Mouse (Mus musculus): ENCODE data around the gene Rara.

Rara gene

GRCm38 (mm10) chr11:98937914-98938694 is 10.5 kb downstream of the Rara start:
- peak in 1 of 2 experiments; percentile 39 for DNase-seq (ENCODE audit: low spot score in 2 of 2)

DNA sequence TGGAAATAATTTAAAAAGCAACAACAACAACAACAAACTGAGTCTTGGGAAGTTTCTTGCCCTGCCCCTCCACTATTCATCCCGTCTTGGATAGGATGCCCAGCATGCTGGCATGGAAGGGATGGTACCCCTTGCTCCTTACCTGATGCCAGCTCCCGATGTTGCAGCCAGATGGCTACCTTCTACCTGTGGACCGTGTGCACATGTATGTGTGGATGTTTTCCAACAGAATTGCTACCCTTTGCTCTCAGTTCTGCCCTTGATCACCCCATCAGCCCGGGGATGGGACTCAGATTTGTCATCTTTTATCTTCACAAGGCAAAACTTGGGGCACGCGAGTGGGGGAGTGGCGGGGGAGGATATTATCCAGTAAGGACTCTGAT is 11.1 kb downstream of the Rara start:
- DNase-seq (ENCODE audit: low spot score in 2 of 2) = no peak

- DNase-seq (ENCODE audit: low spot score in 2 of 2) = no peak
These were observed 11.7 kb downstream of the Rara start for GRCm38 (mm10) chr11:98939084-98939952.

DNA sequence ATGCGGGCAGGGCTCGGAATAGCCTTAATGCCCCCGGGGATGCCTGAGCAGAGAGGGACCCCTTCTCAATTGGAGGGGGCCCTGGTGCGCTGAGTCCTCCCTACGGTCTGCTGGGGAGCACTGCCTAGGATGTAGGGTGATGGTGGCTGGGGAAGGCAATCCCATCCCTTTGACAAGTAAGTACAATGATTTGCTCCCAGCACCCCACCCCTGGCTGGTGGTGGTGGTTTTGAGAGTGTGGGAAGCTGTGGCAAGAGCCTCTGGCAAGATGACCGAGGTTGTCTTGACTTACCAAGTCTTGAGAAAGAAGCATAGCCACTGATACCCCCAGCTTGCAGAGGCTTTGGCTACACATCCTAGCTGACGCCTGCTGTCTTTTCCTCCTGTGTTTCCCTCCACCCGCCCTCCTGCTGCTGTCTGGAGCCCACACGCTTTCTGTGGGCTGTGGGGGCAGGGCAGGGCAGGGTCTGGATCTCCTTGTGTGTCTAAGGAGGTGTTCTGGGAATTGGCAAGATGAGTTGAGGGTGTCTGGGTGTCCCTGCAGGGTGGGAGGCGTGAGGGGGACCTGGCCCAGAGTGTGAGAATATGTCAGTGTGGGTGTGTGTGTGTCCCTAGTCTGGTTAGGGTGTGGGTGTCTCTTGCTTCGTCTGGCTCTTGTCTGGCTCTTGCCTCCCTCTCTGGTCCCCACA is 12.5 kb downstream of the Rara start:
- DNase-seq (ENCODE audit: low spot score in 2 of 2) = peak in 1 of 2 experiments; percentile 51

GRCm38 (mm10) chr11:98940776-98941175 is 13.2 kb downstream of the Rara start:
- no peak for DNase-seq (ENCODE audit: low spot score in 2 of 2)

DNA sequence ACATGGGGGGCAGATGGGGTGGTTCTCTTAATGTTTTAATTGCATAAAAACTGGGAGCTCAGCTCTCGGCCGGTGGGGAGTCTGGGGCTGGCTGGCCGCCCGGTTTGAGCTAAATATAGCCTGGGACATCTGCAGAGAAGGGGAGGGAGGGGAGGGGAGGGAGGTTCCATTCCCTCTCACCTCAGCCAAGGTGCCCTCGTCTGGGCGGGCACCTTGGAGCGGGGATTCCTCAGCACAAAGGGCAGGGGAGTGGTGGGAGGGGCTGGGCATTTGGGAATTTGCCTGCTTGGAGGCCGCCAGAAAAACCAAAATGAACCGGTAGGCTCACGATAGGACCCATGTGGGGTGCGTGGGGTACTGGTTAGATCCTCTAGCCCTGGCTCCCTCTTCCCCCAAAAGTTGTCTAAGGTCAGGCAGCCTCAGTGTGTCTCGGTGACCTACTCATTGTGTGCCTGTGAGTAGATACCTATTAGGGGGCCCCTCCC is 13.8 kb downstream of the Rara start:
- DNase-seq (ENCODE audit: low spot score in 2 of 2) = peak in 1 of 2 experiments; percentile 45

DNA sequence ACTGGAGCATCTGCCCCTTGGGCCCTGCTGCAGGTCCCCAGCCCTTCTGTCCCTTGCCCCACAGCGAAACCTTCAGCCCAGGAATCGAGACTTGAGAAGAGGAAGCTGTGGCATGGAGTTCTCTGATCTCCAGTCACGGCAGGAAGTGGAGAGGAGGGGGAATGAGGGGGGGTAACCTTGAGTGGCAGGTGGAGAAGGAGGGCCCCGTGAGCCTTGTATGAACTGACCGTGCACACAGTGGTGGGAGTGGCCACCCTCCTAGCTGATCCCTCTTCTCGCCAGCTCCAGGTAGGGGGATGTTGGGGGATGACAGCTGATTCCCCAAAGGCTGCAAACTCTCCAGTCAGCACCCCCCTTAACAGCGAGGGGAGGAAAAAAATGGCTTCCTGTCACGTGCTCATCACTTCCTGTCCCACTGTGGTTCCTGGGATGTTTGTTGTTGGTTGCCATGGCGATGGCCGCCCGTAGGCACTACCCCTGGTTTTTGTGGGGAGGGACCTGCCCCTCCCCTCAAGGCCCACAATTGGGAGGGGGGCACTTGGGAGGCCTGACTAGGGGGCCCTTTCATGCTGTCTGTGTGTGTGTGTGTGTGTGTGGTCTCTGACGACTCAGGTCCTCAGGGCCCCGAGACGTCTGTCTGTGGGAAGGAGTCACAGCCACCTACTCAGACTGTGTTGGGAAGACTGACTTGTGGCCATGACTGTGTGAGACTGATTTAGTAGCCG is 14.4 kb downstream of the Rara start:
- DNase-seq (ENCODE audit: low spot score in 2 of 2) = peak; percentile 48 to 68

DNA sequence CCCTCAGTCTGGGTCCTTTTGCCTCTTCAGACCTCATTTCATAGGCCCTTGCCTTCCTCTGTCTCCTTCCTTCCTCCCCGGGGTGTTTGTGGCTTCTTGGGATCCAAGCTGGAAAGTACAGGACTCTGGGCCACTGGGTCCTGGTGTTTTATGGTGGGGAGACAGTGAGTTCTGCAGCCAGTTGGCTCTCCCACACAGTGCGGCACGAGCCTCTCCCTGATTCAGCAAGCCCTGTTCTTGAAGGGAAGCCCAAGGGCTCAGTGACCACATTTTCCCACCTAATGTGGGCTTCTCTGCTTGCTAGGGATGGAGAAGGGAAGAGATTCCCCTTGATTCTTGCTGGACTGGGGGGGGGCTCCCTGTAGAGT is 14.9 kb downstream of the Rara start:
- no peak for DNase-seq (ENCODE audit: low spot score in 2 of 2)

GRCm38 (mm10) chr11:98942923-98943641 is 15.5 kb downstream of the Rara start:
- DNase-seq (ENCODE audit: low spot score in 2 of 2) = no peak

GRCm38 (mm10) chr11:98943741-98944461 is 16.3 kb downstream of the Rara start:
- no peak for DNase-seq (ENCODE audit: low spot score in 2 of 2)

GRCm38 (mm10) chr11:98944897-98945604 is 17.4 kb downstream of the Rara start:
- no peak for DNase-seq (ENCODE audit: low spot score in 2 of 2)

- DNase-seq (ENCODE audit: low spot score in 2 of 2) = no peak
These were observed 18.0 kb downstream of the Rara start for GRCm38 (mm10) chr11:98945605-98945977.

GRCm38 (mm10) chr11:98947969-98948569 is 20.5 kb downstream of the Rara start:
- DNase-seq (ENCODE audit: low spot score in 2 of 2) = no peak

- no peak for DNase-seq (ENCODE audit: low spot score in 2 of 2)
These were observed 21.8 kb downstream of the Rara start for GRCm38 (mm10) chr11:98949242-98949957.

DNA sequence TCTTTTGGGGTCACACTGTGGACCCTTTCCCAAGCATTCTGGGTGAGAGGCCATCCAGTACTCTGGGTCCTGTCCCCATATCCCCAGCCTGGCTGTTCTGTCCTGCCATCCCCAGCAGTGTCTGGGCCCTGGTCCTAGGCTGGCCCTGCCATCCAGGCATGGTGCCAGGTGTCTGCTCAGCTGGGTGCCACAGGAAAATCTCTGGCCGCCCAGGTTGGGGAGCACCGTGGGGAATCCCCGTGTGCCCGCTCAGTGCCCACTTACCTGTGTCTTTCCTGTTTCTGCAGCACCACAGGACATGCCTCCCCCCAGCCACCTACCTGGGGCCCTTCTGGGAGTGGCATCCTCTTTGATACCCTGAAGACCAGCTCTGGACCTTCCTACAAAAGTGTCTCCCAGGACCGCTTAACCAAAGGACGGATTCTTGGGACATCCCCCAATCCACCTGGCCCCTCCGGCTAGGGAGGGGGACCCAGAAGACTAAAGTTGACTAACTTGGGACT is 22.4 kb downstream of the Rara start:
- DNase-seq (ENCODE audit: low spot score in 2 of 2) = no peak

GRCm38 (mm10) chr11:98950484-98950883 is 22.9 kb downstream of the Rara start:
- no peak for DNase-seq (ENCODE audit: low spot score in 2 of 2)

GRCm38 (mm10) chr11:98951026-98951906 is 23.6 kb downstream of the Rara start:
- DNase-seq (ENCODE audit: low spot score in 2 of 2) = peak in 1 of 2 experiments; percentile 62
